Mouse (Mus musculus) induced T-regulatory cell, adult 2 months (primary cell): Measurements from ENCODE around the gene Mbtps1.

ENCODE experiments used
- DNase-seq: peaks from one replicate; pipeline ENCODE4 v3.0.0-alpha.2; 2012; ENCODE audit warnings: low read depth

The Mbtps1 gene

DNA sequence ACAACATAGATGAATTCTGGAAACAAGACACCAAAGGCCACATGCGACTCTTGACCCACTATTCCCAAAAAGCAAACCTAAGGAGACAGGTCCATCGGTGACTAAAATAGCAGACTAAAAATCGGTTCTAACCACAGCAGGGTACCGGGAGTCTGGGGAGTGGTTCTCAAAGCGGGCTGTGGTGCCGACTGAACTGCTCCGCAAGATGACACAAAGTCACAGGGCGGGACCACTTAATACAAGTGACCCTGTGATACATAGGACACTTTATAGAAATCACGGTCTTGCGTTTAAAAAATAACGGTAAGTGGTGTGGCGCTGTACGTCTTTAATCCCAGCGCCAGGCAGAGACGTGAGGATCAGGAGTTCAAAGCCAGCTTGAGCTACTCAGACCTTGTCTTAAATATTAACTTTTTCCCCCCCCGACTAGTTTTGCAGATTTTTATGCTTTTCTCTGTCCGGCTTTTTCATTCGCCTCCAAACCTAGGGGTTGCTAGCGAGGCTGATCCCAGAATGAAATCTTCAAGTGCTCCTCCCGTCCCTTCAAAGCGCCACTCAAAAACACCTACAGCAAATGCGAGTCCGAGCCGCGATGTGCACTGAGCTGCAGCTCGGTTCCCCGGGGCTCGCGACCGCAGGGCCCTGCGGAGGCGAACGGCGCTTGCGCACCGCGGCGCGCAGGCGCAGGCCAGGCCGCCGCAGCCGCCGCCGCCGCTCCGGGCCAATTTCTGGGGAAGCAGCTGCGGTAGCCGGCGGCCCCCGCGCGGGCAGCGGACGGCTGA lies 523 bp downstream of the Mbtps1 start:
- peak; percentile 92 for DNase-seq

DNA sequence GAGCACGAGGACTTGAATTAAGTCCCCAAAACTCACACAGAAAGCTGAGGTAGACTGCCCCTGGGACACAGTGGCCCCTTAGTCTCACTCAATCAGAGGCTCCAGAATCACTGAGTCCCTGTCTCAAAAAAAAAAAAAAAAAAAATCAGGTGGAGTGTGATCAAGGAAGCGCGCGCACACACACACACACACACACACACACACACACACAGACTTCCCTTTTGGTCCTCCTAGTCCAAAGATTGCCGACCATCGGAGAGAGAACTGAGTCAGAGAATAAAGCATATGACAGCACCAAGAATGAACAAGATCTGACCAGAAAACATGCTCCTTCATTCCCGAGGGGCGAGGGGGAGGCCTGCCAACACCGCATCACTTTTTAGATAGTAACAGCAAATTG lies 1.4 kb downstream of the Mbtps1 start:
- peak; percentile 30 for DNase-seq

DNA sequence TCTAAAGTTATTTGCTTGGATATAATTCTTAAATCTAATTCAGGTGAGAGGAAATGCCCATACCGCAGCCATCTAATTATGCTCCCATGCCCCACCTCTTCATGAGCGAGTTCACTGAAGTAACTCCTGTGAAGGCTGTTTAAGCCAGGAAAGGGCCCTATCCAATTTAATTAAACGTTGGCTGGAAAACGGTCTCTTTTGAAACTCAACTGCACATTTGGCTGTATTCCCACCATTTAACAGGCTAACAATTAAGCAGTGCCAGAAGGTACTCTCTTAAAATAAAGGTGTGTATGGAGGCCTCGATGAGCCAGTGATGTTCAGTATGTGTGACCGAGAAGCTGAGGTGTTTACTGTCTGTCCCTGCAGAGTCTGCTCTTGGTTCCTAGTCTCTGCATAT lies 2.7 kb downstream of the Mbtps1 start:
- no peak for DNase-seq

DNA sequence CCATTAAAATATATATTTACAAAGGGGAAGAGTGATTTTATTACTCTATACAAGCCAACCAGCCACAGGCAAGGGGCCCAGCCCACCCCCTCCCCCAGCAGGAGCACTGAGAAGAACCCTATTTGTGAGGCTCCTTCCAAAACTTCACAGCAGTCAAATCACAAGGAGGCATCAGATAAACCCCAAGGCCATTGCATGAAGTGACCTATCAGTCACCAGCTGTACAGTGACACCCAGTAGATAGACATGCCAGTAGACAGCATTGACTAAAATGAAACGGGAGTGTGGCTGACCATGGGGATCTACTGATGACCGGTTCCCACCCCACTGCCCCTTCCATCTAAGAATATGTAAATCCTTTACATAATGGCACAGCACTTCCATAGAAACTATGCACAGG lies 5.6 kb downstream of the Mbtps1 start:
- no peak for DNase-seq

DNA sequence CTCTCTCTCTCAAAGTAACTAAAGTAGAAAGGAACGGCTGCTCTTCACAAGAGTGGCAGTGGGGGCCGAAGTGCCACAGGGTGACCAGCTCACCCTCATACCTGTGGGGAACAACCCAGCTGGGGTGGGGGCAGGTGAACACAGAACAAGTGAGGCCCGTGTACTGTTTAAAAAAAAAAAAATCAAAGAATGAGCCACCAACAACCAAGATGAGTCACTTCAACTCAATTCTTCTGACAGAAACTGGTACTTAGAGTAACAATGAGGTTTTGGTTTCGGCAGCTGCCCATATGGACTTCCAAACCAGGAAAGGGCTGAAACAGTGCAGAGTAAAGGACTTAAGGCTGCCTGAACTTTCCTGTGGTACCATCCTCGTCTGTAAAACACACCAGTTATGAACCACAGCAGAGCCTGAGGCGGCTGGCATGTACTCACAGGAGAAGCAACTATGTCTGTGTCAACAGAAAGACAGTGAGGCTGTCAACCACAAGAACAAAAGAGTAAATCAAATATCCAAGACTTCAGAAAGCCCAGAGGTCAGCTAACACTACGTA lies 9.9 kb downstream of the Mbtps1 start:
- peak; percentile 47 for DNase-seq

DNA sequence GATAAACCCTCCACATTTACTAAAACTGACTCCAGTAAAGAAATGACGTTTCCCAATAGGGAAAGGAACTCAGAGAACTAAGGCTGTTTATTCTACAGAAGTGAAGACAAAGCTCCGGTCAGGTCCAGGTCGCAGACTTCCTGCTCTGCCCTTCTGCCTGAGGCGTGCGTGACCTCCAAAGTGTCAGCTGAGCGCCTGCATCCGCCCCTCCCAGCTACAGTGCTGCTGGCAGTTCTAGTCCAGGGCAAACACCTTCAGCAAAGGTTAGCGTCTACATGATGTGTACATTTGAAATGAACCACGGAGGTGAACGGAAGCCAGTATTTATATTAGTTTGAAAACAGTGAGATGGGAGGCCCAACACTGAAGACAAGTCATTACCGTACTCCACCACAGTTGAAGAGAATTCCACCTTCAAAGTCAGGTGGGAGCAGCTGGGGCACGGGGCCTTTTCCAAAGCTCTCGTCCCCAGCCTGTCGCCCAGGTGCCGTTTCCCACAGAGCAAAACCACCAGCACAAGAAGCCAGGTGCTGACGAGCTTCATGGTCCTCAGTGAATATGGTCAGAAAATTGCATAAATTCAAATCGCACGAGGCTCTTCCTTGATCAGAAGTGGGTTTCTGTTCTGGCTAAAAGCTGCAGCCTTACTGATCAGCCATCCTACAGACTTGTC lies 11.4 kb downstream of the Mbtps1 start:
- DNase-seq = peak; percentile 65

DNA sequence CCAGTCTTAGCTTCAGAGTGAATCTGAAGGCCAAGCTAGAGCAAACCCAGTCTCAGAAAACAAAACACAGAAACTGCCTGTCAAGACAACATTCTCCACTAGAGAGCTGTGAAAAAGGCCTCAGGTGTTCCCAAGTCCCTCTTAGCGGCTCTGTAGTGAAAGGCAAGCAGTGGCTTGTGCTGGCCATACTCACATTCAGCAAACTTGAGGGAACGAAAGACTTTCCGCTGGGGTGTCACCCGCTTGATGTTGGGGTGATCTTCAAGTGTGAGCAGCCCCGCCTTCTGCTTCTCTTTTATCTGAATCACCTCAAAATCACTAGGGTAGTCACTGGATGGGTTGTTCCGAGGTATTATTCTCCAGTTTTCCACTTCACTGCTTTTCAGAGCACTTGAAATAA lies 12.7 kb downstream of the Mbtps1 start:
- DNase-seq = peak; percentile 47

DNA sequence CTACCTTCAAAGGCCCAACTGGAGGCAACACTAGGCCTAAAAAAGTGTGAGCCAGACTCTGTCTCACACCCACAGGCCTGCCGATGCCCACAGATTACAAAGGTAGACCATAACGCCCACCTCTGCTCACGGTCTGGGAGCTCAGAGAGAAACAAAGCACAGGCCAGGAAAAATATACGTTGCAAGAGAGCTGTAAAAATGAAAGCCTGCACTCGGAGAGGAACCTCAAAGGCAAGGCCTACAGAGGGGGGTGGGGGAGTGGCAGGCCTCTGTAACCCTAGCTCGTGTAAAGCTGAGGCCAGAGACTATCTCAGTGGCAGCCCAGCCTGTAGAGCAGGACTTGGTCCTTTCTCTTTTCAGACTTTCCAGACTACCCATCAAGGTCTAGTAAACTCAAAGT lies 13.4 kb downstream of the Mbtps1 start:
- DNase-seq = peak; percentile 60

DNA sequence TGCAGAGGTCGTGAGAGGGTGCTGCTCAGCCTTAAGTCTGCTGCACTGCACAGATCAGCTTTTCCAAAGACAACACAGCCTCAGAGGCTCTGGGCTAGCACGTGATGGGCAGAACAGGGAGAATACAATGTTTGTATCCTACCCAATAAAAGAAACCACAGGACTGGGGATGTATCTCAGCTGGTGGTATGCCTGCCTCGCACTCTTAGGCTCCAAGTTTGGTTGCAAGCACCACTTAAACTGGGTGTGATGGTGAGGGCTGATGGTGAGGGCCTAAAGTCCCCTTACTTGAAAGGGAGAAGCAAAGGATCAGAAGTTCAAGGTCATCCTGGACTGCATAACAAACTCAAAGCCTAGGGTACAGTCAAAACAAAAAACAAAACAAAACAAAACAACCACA lies 13.9 kb downstream of the Mbtps1 start:
- DNase-seq = peak; percentile 29

DNA sequence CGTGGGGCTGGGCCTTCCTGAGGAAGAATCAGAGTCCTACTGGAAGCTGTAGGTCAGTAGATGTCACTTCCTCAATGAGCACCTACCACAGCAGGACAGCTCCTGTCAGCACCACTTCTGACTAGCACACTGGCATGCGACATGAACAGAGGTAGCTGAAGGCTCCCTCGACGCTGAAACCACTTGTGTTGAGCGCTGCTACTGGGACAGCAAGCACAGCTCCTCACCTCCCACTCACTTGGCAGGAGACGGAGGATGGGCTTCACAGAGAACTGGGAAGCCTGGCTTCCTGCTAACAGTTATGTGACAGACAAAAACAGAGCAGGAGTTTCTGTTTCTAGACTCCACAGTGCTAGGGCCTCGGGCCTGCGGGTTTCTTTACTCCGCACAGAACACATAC lies 26.6 kb downstream of the Mbtps1 start:
- DNase-seq = no peak

DNA sequence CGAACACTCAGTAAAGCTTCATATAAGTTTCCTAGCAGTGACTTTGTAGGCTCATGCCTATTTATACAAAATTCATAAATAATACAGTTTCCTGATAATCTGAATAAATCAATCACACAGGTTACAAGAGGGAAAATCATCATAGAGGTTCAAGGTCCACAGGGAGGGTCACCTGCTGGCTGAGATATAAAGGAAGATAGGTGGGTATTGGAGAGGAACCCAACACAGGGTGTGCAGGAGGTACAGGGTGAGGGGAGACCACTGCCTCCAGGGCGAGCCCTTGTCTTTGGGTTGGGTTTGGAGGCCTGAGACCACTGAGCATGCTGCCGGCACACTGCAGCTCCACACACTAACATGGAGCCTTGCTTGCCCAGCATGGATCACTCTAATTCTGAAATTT lies 27.1 kb downstream of the Mbtps1 start:
- DNase-seq = no peak

DNA sequence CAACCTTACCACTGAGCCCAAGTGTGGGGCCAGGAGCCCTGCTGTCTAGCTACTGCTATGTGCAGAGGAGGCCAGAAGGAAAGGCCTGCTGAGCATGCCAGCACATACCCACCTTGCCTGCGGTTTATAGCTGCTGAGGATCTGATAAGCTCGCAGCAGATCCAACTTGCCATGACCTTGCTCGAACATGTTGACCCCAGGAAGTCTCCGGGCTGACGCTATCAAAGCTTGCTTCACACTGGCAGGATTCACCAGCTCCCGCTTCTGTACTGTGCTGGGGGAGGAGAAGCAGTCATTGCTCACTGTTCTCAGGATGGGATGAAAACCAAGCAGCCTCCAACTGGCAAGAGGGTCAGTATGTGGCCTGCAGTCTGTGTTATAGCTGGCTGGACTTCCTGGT lies 27.6 kb downstream of the Mbtps1 start:
- DNase-seq = no peak

DNA sequence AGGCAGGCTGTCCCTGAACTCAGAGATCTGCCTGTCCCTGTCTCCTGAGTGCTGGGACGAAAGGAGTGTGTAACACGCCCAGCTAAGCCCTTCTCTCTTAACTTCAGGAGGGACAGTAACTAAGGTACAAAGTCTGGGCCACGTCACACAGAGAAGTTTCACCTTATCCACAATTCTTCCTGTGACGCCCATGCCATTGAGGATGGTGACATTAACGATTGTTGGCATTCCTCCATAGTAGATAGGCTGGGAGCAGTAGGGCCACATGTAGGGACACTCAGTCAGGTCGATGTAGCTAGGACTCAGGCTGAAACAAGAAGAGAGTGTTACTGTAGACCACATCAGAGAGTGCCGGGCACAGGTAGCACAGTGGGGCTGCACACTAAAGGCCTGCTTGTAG lies 29.8 kb downstream of the Mbtps1 start:
- no peak for DNase-seq

DNA sequence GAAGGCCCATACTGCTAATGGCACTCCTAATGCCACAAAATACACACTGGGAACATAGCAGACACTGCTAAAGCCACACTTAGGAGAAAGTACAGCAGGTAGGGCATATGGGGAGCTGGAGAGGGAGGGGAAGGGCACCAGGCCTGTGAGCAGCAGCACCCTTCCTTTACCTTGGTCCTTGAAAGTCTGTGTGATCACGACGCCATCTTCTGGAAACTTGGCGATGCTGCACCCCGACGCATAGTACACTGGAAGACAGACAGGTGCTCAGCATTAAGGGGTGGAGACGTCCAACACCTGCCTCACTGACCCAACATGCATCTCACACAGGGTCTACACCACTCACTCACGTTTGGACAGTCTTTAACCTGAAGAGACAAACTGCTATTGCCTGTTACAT lies 38.4 kb downstream of the Mbtps1 start:
- peak; percentile 40 for DNase-seq

DNA sequence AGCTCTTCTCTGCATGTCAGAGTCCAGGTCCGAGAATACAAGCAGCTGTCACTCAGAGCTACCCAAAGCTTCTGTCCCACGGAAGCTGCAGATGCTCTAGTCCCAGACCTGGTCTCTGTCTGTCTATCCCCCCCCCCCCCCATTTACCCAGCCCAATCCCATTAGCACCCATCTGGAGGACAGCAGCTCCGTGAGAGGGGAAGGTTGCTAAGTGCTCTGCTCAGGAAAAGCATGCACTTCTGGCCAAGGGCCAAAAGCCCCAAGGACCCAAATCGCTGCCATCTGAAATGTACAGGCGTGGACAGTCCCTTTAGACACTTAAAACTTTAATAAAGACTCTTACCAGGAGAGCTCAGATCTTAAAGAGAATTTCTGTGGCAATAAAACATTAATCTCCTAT lies 41.9 kb downstream of the Mbtps1 start:
- no peak for DNase-seq

DNA sequence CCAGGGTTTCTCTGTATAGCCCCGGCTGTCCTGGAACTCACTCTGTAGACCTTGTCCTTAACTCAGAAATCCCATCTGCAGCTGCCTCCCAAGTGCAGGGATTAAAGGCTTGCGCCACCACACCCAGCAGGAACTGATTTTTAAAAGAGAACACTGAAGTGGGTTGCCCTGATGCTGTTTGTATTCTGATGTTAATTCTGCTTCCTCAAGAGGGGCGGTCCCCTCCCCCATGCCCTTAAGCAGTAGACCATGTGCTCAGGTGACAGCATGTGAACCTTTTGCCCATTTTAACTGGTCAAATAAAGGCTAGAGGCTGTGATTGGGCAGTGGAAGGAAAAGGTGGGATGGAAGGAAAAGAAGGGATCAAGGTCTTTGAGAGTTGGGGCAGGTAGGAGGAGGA lies 42.8 kb downstream of the Mbtps1 start:
- DNase-seq = no peak

DNA sequence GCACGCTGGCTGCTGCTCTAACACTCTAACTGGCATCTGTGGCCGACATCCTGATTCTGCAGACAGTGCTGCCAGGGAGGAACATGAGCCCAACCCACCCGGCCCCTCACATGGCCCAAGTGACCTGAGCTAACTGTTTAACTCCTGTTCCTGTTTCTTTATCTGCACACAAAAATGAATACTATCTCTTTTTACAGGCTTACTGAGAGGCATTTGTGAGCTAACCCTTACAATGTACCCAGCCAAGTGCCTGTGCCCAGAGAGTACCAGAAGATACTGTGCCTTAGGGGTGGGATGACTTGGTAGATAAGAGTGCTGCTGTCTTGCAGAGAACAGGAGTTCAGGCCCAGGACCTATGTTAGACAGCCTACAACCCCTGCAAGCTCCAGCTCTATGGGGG lies 43.6 kb downstream of the Mbtps1 start:
- no peak for DNase-seq

DNA sequence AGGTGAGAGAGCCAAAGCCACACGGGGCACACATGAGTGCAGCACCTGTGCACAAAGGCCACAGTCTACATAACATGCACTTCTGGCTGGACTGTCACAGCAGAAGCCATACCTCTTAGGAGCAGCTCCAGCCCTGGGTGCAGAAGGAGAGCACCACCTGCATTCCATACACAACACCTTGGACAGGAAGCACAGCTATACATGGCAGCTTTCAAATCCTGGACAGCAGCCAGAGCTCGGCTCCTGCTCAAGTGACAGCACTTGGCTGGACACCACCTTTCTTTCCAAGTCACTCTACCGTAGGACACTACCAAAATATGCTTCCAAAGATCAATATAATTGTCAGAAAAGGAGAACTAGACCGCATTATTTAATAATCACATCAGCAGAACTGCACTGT lies 45.1 kb downstream of the Mbtps1 start:
- DNase-seq = no peak

DNA sequence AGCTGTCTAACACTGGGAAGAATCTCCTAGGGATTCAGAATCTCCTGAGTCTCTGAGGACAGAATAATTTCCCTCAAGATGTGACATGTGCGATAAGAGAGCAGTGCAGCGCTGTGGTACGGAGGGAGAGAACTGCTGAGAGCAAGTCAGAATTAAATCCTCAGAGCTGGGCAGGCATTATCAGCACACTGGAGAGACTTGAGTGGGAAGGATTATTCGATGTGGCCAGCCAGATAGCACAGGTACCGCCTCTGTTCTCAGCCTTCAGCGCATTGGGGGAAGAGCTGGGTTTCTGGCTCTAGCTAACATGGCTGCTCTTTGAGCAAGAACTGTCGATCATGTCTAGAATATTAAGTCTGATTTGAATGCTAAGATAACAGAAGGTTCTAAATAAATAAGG lies 46.8 kb downstream of the Mbtps1 start:
- no peak for DNase-seq

DNA sequence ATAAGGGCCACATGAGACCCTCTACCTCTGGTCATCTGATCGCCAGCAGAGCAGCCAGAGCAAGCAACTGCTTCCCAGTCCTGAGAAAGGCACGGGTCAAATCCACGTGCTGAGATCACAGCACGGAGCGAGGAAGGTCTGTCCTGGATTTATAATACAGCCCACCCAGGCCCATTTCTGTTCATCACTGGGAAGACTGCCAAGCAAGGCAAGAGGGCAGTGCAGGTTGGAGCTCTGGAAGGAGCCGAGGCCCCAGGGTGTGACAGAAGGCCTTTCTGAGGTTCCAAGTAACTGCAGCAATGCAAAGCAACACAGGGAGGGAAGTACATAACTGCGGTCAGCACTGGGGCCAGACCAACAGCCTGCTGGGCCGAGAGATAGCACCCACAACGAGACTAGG lies 48.1 kb downstream of the Mbtps1 start:
- DNase-seq = no peak

DNA sequence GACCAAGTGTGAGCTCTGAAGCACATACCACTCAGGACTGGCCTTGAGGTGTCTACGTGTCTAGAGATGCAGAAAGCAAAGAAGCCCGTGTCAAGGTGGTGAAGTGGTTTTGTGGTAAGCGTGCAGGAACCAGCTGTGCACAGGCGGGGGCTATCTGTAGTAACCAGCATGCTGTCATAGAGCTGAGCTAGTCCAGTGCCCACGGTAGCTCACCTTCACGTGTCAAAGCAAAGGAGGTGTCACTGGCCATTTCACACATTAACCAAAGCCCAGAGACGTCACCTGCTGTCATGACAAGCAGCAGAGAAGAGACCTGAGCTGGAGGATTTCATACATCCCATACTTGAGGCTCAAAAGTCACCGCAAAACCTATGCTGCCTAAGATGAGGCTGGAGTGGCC lies 52.4 kb downstream of the Mbtps1 start:
- DNase-seq = no peak

DNA sequence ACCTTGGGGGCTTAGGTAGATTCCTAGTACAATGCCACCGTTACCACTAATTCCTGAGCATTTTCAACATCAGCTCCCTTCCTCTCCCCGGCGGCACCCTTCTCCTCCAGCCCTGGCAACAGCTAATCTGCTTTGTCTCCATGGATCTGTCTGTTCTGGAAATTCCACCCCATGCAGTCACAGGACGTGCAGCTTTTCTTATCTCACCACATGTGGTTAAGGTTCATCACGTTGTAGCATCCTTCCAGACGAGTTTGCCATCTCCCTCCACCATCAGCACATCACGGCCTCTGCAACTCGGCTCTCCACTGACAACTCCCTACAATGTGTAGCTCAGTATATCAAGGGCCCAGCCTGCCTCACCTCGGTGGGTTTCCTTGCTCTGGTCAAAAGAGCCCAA lies 53.0 kb downstream of the Mbtps1 start:
- DNase-seq = peak; percentile 14

DNA sequence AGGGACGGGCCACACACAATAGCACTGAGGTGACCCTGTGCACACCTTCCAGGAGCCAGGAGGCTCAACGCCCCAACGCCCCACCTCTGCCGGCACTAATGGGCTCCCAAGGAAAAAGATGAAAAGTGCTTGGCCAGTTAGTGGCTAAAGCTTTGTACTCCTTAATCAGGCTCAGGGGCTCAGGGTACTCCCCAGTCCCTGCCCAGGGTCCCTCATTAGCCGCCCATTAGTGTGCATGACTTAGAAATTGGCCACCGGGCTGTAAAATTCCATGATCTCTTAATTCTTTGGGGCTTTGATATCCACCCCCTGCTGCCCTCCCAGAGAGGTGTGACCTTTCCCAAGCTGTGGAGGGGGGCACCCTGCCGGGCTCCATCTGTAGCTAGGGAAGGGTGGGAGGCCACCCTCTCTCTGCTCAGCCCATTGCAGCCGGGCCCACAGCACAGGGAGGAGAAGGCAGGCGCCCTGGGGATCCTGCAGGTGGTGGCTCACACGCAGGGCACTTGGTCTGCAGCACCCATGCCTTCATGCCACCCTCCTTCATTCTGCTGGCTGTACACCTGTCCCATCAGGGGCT lies 55.3 kb downstream of the Mbtps1 start:
- DNase-seq = no peak
